Mouse (Mus musculus) intestine, embryonic 14.5 days (tissue): ENCODE data around the gene Olfr429. TPM values are rescaled to one million over a fixed set of nuclear protein-coding genes. Genes with fewer than 3 reads are reported as not detected.
"Not testable (repeated sequence)": the region's sequence is repeated elsewhere in the genome, so short reads cannot be mapped to it uniquely, and the experiment has no call there.

Source experiments
- ATAC-seq: fragments of 200-750 bp; cut with Nextera tagmentation; replicated peaks from 2 replicates; pipeline ENCODE4 v1.8.0; 2017; ENCODE audit warnings: low read depth, moderate number of reproducible peaks, moderate TSS enrichment, moderate library complexity; ENCODE audit not compliant: low FRiP score, low TSS enrichment
- DNase-seq: peaks from one replicate; pipeline ENCODE4 v3.0.0-alpha.2; 2018; ENCODE audit warnings: low spot score
- H3K27ac ChIP-seq: fragments of 300-500 bp; sonication (generic); 2 replicates; pipeline ENCODE4 v1.5.1; 2014; ENCODE audit warnings: low read depth, mild to moderate bottlenecking, control low read depth
- H3K27me3 ChIP-seq: fragments of 300-500 bp; sonication (generic); replicated peaks from 2 replicates; pipeline ENCODE4 v1.6.1; 2014; ENCODE audit warnings: low read length, control low read depth; ENCODE audit not compliant: control insufficient read depth, insufficient read depth
- H3K36me3 ChIP-seq: fragments of 300-500 bp; sonication (generic); 2 replicates; pipeline ENCODE4 v1.6.1; 2014; ENCODE audit warnings: low read length, control low read depth; ENCODE audit not compliant: control insufficient read depth, insufficient read depth
- H3K4me1 ChIP-seq: fragments of 300-500 bp; sonication (generic); replicated peaks from 2 replicates; pipeline ENCODE4 v1.6.1; 2014; ENCODE audit warnings: low read length, control low read depth, mixed read lengths; ENCODE audit not compliant: control insufficient read depth, insufficient read depth
- H3K4me2 ChIP-seq: fragments of 300-500 bp; sonication (generic); 2 replicates; pipeline ENCODE4 v1.6.1; 2014; ENCODE audit warnings: low read length
- H3K4me3 ChIP-seq: fragments of 300-500 bp; sonication (generic); 2 replicates; pipeline ENCODE4 v1.5.1; 2014; ENCODE audit warnings: low read depth, low read length, control low read depth, mixed read lengths
- H3K9ac ChIP-seq: fragments of 300-500 bp; sonication (generic); 2 replicates; pipeline ENCODE4 v1.6.1; 2014; ENCODE audit warnings: mild to moderate bottlenecking, low read length
- H3K9me3 ChIP-seq: fragments of 300-500 bp; sonication (generic); 2 replicates; pipeline ENCODE4 v1.6.1; 2016; ENCODE audit warnings: low read length, control low read depth; ENCODE audit not compliant: control insufficient read depth
- WGBS: fragments of 180-500 bp; shearing (Covaris S2); extraction: QIAGEN DNeasy Blood & Tissue Kit; methylation state at CpG from one replicate; pipeline ENCODE4 v1.1.7; 2014; 5-methylcytosine and 5-hydroxymethylcytosine counted together
- polyA plus RNA-seq: library from polyadenylated mRNA; unstranded; fragments of >200 nt; fragmentation: Nextera tagmentation; extraction: Ambion mirVana; gene quantifications from 2 replicates; pipeline ENCODE4 v1.2.1, GENCODE M21; 2014

Gene Olfr429
- polyA plus RNA-seq, 1 experiment from 2014 or later, result not detected

GRCm38 (mm10) chr1:174049357-174049756, 34.8 kb upstream of the Olfr429 start:
- H3K9ac ChIP-seq, H3K9me3 ChIP-seq, H3K27me3 ChIP-seq, H3K4me1 ChIP-seq, H3K4me2 ChIP-seq, H3K27ac ChIP-seq, DNase-seq, ATAC-seq, H3K4me3 ChIP-seq, H3K36me3 ChIP-seq: not testable (repeated sequence)
- WGBS, result 68% methylated on average over 4 of the region's 4 CpGs

GRCm38 (mm10) chr1:174050532-174050931, 33.6 kb upstream of the Olfr429 start:
- no peak for DNase-seq
- H3K4me3 ChIP-seq, result no peak overlapping the region
- WGBS, result 88% methylated on average over 4 of the region's 4 CpGs

GRCm38 (mm10) chr1:174051515-174051914, 32.6 kb upstream of the Olfr429 start:
- WGBS, result 82% methylated on average over 4 of the region's 4 CpGs
- H3K4me3 ChIP-seq, result no peak overlapping the region
- H3K9me3 ChIP-seq, result no peaks in the 10 kb centered on the region
- DNase-seq (no peak), ATAC-seq (no peak)
- H3K9ac ChIP-seq, result no peak overlapping the region
- no peak overlapping the region for H3K27ac ChIP-seq
- H3K4me2 ChIP-seq, result no peak overlapping the region
- no peaks in the 10 kb centered on the region for H3K27me3 ChIP-seq
- no peaks in the 10 kb centered on the region for H3K4me1 ChIP-seq
- H3K36me3 ChIP-seq, result no peaks in the 10 kb centered on the region

More at GRCm38 (mm10) chr1:174050532-174050931, 33.6 kb upstream of the Olfr429 start:
- ATAC-seq, result no peak
- Histone ChIP-seq H3K4me1 (no peaks in the 10 kb centered on the region), H3K36me3 (no peaks in the 10 kb centered on the region), H3K9ac (no peak overlapping the region), H3K9me3 (no peaks in the 10 kb centered on the region), H3K27ac (no peak overlapping the region), H3K27me3 (no peaks in the 10 kb centered on the region), H3K4me2 (no peak overlapping the region)

GRCm38 (mm10) chr1:174051931-174052536, 32.1 kb upstream of the Olfr429 start:
- Histone ChIP-seq H3K4me2 (no peak overlapping the region), H3K4me1 (no peaks in the 10 kb centered on the region), H3K27ac (no peak overlapping the region), H3K9me3 (no peaks in the 10 kb centered on the region), H3K27me3 (no peaks in the 10 kb centered on the region), H3K4me3 (no peak overlapping the region), H3K36me3 (no peaks in the 10 kb centered on the region), H3K9ac (no peak overlapping the region)
- ATAC-seq (no peak), DNase-seq (no peak)
- 90% methylated on average over 5 of the region's 5 CpGs for WGBS

GRCm38 (mm10) chr1:174052981-174053380, 31.1 kb upstream of the Olfr429 start:
- DNase-seq, result no peak
- H3K4me3 ChIP-seq, result no peak overlapping the region
- no peak overlapping the region for H3K4me2 ChIP-seq
- no peaks in the 10 kb centered on the region for H3K27me3 ChIP-seq
- no peak for ATAC-seq
- H3K36me3 ChIP-seq, result no peaks in the 10 kb centered on the region
- H3K9me3 ChIP-seq, result no peaks in the 10 kb centered on the region
- H3K9ac ChIP-seq, result no peak overlapping the region
- no peak overlapping the region for H3K27ac ChIP-seq
- no peaks in the 10 kb centered on the region for H3K4me1 ChIP-seq
- 78% methylated on average over 3 of the region's 3 CpGs for WGBS

- no peaks in the 10 kb centered on the region for H3K36me3 ChIP-seq
- no peak overlapping the region for H3K4me2 ChIP-seq
- ATAC-seq, result no peak
- WGBS, result 86% methylated on average over 2 of the region's 2 CpGs
- no peaks in the 10 kb centered on the region for H3K27me3 ChIP-seq
- no peak overlapping the region for H3K4me3 ChIP-seq
- DNase-seq, result no peak
- H3K9ac ChIP-seq, result no peak overlapping the region
- H3K4me1 ChIP-seq, result no peaks in the 10 kb centered on the region
- no peaks in the 10 kb centered on the region for H3K9me3 ChIP-seq
- H3K27ac ChIP-seq, result no peak overlapping the region
These were observed 28.9 kb upstream of the Olfr429 start for GRCm38 (mm10) chr1:174055248-174055647.

- Histone ChIP-seq H3K36me3 (no peaks in the 10 kb centered on the region), H3K4me3 (no peak within 1 kb of the TSS), H3K4me2 (no peak within 1 kb of the TSS), H3K27me3 (no peaks in the 10 kb centered on the region), H3K27ac (no peak within 1 kb of the TSS), H3K9ac (no peak within 1 kb of the TSS), H3K9me3 (no peaks in the 10 kb centered on the region), H3K4me1 (no peaks in the 10 kb centered on the region)
- WGBS, result 90% methylated on average over 3 of the region's 3 CpGs
- no peak for ATAC-seq
- DNase-seq, result no peak
These were observed 17.8 kb upstream of the Olfr429 start, which contains the start of gene Olfr430 for GRCm38 (mm10) chr1:174066305-174066704. Olfr430 (plus strand) TSS chr1:174066605.

GRCm38 (mm10) chr1:174096591-174096990, 12.5 kb downstream of the Olfr429 start, which contains the start of gene Olfr427:
Olfr427 (plus strand) TSS chr1:174096891.
- Histone ChIP-seq H3K4me1 (no peaks in the 10 kb centered on the region), H3K4me2 (no peak within 1 kb of the TSS), H3K27me3 (no peaks in the 10 kb centered on the region), H3K27ac (no peak within 1 kb of the TSS), H3K9me3 (no peaks in the 10 kb centered on the region), H3K4me3 (no peak within 1 kb of the TSS), H3K9ac (no peak within 1 kb of the TSS), H3K36me3 (no peaks in the 10 kb centered on the region)
- DNase-seq (no peak), ATAC-seq (no peak)
- 88% methylated on average over 1 of the region's 1 CpGs for WGBS

- ATAC-seq (no peak), DNase-seq (no peak)
- H3K4me3 ChIP-seq, result no peak overlapping the region
- no peak overlapping the region for H3K4me2 ChIP-seq
- H3K27me3 ChIP-seq, result no peaks in the 10 kb centered on the region
- no peaks in the 10 kb centered on the region for H3K9me3 ChIP-seq
- no peaks in the 10 kb centered on the region for H3K36me3 ChIP-seq
- 60% methylated on average over 2 of the region's 2 CpGs for WGBS
- no peak overlapping the region for H3K9ac ChIP-seq
- H3K4me1 ChIP-seq, result no peaks in the 10 kb centered on the region
- no peak overlapping the region for H3K27ac ChIP-seq
These were observed 19.6 kb downstream of the Olfr429 start for GRCm38 (mm10) chr1:174103735-174104134.
